Mouse (Mus musculus) bone marrow macrophage, adult 2 months (primary cell): ENCODE measurements around the gene Gm13279. TPM values are rescaled to one million over a fixed set of nuclear protein-coding genes. Genes with fewer than 3 reads are reported as not detected.
A peak's percentile ranks its signal among the peaks of the same experiment; 100 is the strongest.
"Not testable (repeated sequence)": the region's sequence is repeated elsewhere in the genome, so short reads cannot be mapped to it uniquely, and the experiment has no call there.

ENCODE experiments used
- H3K27ac ChIP-seq: 2 replicates; pipeline ENCODE4 v1.5.1; 2012; ENCODE audit warnings: low read depth, low read length; ENCODE audit not compliant: insufficient read depth
- H3K4me1 ChIP-seq: 2 replicates; pipeline ENCODE4 v1.6.1; 2012; ENCODE audit warnings: low read length; ENCODE audit not compliant: control insufficient read depth, insufficient read depth
- H3K4me3 ChIP-seq: 2 replicates; pipeline ENCODE4 v1.5.1; 2012; ENCODE audit warnings: mild to moderate bottlenecking, low read length, moderate library complexity; ENCODE audit not compliant: insufficient read depth
- CTCF ChIP-seq: IDR thresholded peaks from 2 replicates; pipeline ENCODE4 v1.5.1; 2012; ENCODE audit warnings: low read depth, mild to moderate bottlenecking, low read length, moderate library complexity
- POLR2A ChIP-seq: IDR thresholded peaks from 2 replicates; pipeline ENCODE4 v1.6.1; 2012; ENCODE audit warnings: mild to moderate bottlenecking, low read depth, low read length, borderline replicate concordance
- polyA plus RNA-seq: library from polyadenylated mRNA; stranded (reverse); fragments of >200 nt; gene quantifications from 2 replicates; pipeline ENCODE4 v1.2.4, GENCODE M21; 2012; ENCODE audit not compliant: missing spikeins, insufficient read depth, insufficient read length

The Gm13279 gene
- not detected in 2 replicates for polyA plus RNA-seq

GRCm38 (mm10) chr4:88797097-88797496 lies at the start of gene Gm13279:
Gene Gm13279, plus strand, starts transcription at chr4:88797397.
- not testable (repeated sequence) for H3K4me3 ChIP-seq, H3K27ac ChIP-seq, H3K4me1 ChIP-seq

- Histone ChIP-seq H3K4me3 (no peak overlapping the region), H3K27ac (no peak overlapping the region), H3K4me1 (no peaks in the 10 kb centered on the region)
- TF ChIP-seq POLR2A, result no peak
- no peak for TF ChIP-seq CTCF
Measured at GRCm38 (mm10) chr4:88749926-88750325, 47.3 kb upstream of the Gm13279 start.

GRCm38 (mm10) chr4:88754818-88755340 lies 42.3 kb upstream of the Gm13279 start, which contains the start of gene Gm13271:
Gene Gm13271, plus strand, starts transcription at chr4:88754868.
- not testable (repeated sequence) for H3K4me3 ChIP-seq, H3K27ac ChIP-seq, H3K4me1 ChIP-seq

- Histone ChIP-seq H3K27ac (peak overlapping the region; percentile 59), H3K4me3 (peak overlapping the region; percentile 60)
- H3K4me1 ChIP-seq, result not testable (repeated sequence)
Measured at GRCm38 (mm10) chr4:88756581-88757513, 40.4 kb upstream of the Gm13279 start.

GRCm38 (mm10) chr4:88757628-88758031 lies 39.6 kb upstream of the Gm13279 start:
- H3K4me1 ChIP-seq, result not testable (repeated sequence)
- H3K27ac ChIP-seq, result peak overlapping the region; percentile 59; the same call in 1 of the 2 replicates

GRCm38 (mm10) chr4:88758751-88759150 lies 38.4 kb upstream of the Gm13279 start:
- H3K27ac ChIP-seq, H3K4me3 ChIP-seq, H3K4me1 ChIP-seq: not testable (repeated sequence)

More at GRCm38 (mm10) chr4:88757628-88758031, 39.6 kb upstream of the Gm13279 start:
- TF ChIP-seq CTCF, result peak; percentile 13; the same call in 1 of the 2 replicates
- H3K4me3 ChIP-seq, result peak overlapping the region; percentile 60

GRCm38 (mm10) chr4:88759610-88760268 lies 37.5 kb upstream of the Gm13279 start, which contains the start of gene Gm13283:
Gene Gm13283, plus strand, starts transcription at chr4:88760119.
- H3K27ac ChIP-seq, result peak within 1 kb of the TSS; percentile 48
- H3K4me1 ChIP-seq, result not testable (repeated sequence)
- H3K4me3 ChIP-seq, result peak within 1 kb of the TSS; percentile 51

GRCm38 (mm10) chr4:88760431-88760830 lies 36.8 kb upstream of the Gm13279 start:
- peak overlapping the region; percentile 48 for H3K27ac ChIP-seq

GRCm38 (mm10) chr4:88761776-88762175 lies 35.4 kb upstream of the Gm13279 start:
- H3K4me3 ChIP-seq, H3K27ac ChIP-seq, H3K4me1 ChIP-seq: not testable (repeated sequence)

More at GRCm38 (mm10) chr4:88760431-88760830, 36.8 kb upstream of the Gm13279 start:
- H3K4me3 ChIP-seq, result peak overlapping the region; percentile 51
- H3K4me1 ChIP-seq, result not testable (repeated sequence)

GRCm38 (mm10) chr4:88762341-88762740 lies 34.9 kb upstream of the Gm13279 start:
- H3K4me3 ChIP-seq, H3K4me1 ChIP-seq, H3K27ac ChIP-seq: not testable (repeated sequence)

- H3K27ac ChIP-seq, H3K4me1 ChIP-seq: not testable (repeated sequence)
- peak overlapping the region; percentile 41 for H3K4me3 ChIP-seq
Measured at GRCm38 (mm10) chr4:88763384-88764018, 33.7 kb upstream of the Gm13279 start.

GRCm38 (mm10) chr4:88773534-88773933 lies 23.7 kb upstream of the Gm13279 start, which contains the start of gene Gm13290:
Gene Gm13290, plus strand, starts transcription at chr4:88773834.
- not testable (repeated sequence) for H3K4me1 ChIP-seq

GRCm38 (mm10) chr4:88776622-88777021 lies 20.6 kb upstream of the Gm13279 start, which contains the start of gene Gm13289:
Gene Gm13289, plus strand, starts transcription at chr4:88776922.
- H3K4me3 ChIP-seq, H3K4me1 ChIP-seq, H3K27ac ChIP-seq: not testable (repeated sequence)

More at GRCm38 (mm10) chr4:88773534-88773933, 23.7 kb upstream of the Gm13279 start, which contains the start of gene Gm13290:
- not testable (repeated sequence) for H3K27ac ChIP-seq, H3K4me3 ChIP-seq

- not testable (repeated sequence) for H3K27ac ChIP-seq, H3K4me1 ChIP-seq, H3K4me3 ChIP-seq
Measured at GRCm38 (mm10) chr4:88779550-88779949, 17.6 kb upstream of the Gm13279 start, which contains the start of gene Gm13272. Gene Gm13272, plus strand, starts transcription at chr4:88779850.
